Mouse (Mus musculus): Measurements from ENCODE around the gene Nrxn1. TPM values are rescaled to one million over a fixed set of nuclear protein-coding genes. Genes with fewer than 3 reads are reported as not detected.
"Not testable (repeated sequence)": the region's sequence is repeated elsewhere in the genome, so short reads cannot be mapped to it uniquely, and the experiment has no call there.

Nrxn1 gene
- polyA plus RNA-seq, 1 experiment from 2014 or later = 41.7 TPM

DNA sequence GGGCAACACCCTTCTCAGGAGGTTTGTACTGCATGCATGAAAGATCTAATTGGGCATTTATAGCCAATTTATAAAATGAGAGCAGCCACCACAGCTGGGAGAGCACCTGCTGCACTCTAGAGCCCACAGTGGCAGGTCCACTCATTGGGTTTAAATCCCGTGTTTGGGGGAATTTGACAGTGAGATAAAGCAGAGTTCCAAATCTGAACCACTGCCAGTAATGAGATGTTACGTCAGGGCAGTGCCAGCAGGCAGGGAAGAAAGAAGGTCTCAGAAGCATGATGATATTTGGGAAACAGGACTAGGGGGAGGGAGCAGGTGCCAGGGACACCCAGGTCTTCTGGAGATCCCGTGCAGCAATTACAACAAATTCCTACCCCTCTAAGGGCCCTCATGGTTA, 509.7 kb downstream of the Nrxn1 start:
- peaks cover 16% of the 10 kb centered on the region for H3K4me1 ChIP-seq
- H3K27me3 ChIP-seq = 0 out of 2 replicates have a peak, but pooled peaks cover 3% of the 10 kb centered on the region
- H3K27ac ChIP-seq = no peak overlapping the region
- no peak for ATAC-seq (ENCODE audit: low FRiP score)
- H3K4me2 ChIP-seq = no peak overlapping the region
- no peaks in the 10 kb centered on the region for H3K36me3 ChIP-seq (replicated peaks)
- H3K9ac ChIP-seq = no peak overlapping the region
- 54% methylated on average over 3 of the region's 3 CpGs for WGBS
- H3K9me3 ChIP-seq = no peaks in the 10 kb centered on the region
- no peak overlapping the region for H3K4me3 ChIP-seq (replicated peaks)

DNA sequence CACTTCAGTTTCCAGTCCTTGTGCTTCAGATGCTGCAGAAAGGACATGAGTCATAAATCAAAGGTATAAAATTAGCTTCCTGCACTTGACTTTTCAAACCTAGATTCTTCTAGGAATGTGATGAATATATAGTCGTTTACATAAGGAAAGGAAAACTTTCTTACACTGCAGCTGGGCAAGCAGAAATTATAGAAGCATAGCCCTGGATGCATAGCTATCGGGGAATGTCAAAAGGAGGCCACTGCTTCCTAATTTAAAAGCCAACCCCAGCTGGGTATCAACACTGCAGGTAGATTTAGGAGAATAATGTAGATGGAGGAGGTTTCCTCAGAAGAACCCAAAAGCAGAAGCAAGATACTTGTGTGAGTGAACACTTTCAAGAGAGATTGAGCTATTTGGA, 523.0 kb downstream of the Nrxn1 start:
- Histone ChIP-seq H3K27me3 (no peaks in the 10 kb centered on the region), H3K36me3 (replicated peaks) (no peaks in the 10 kb centered on the region), H3K4me2 (no peak overlapping the region), H3K4me1 (no peaks in the 10 kb centered on the region), H3K9ac (no peak overlapping the region), H3K4me3 (replicated peaks) (no peak overlapping the region), H3K27ac (no peak overlapping the region), H3K9me3 (no peaks in the 10 kb centered on the region)
- 69% methylated on average over 2 of the region's 2 CpGs for WGBS
- no peak for ATAC-seq (ENCODE audit: low FRiP score)

DNA sequence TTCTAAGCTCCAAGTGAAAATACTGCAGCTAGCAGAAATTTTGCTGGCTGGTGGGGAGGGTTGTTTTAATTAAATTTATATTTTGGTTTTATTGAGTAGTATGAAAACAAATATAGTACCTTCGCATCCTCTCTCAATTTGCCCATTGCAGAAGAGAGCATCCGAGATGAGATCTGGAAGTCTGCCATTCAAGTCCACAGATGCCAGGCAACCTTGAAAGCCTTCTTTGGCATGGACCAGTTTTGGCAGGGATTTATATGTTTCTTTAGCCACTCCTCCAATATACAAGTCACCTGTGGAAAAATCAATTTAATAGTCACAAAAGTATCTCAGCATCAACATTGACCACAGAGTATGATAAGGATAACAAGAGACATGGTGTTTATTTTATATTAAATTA, 527.7 kb downstream of the Nrxn1 start:
- Histone ChIP-seq H3K4me1 (no peaks in the 10 kb centered on the region), H3K9ac (no peak overlapping the region), H3K4me3 (replicated peaks) (no peak overlapping the region), H3K9me3 (no peaks in the 10 kb centered on the region), H3K4me2 (no peak overlapping the region), H3K27ac (no peak overlapping the region), H3K36me3 (replicated peaks) (no peaks in the 10 kb centered on the region), H3K27me3 (no peaks in the 10 kb centered on the region)
- no peak for ATAC-seq (ENCODE audit: low FRiP score)
- 85% methylated on average over 2 of the region's 2 CpGs for WGBS

DNA sequence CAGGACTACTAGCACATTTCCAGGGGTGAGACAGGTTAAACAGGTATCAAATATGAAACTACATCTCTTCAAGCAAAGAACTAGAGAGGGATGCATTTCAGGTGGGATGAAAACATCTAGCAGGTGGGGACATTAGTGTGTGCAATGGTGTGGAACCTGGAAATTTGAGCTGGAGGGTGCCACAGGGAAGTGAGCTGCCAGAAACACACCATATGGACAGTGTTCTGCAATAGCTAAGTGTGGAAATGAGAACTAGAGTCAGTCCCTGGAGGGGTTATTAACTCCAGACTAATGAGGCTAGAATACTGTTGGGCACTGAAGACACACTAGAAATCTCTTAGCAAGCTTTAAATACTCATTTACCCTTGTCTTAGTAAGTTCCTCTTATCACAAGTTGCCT, 536.5 kb downstream of the Nrxn1 start:
- H3K9me3 ChIP-seq = no peaks in the 10 kb centered on the region
- H3K4me3 ChIP-seq (replicated peaks) = no peak overlapping the region
- H3K27me3 ChIP-seq = no peaks in the 10 kb centered on the region
- ATAC-seq (ENCODE audit: low FRiP score) = 0 out of 2 replicates have a peak, but pooled peaks have one; percentile 23
- H3K4me2 ChIP-seq = no peak overlapping the region
- H3K4me1 ChIP-seq = no peaks in the 10 kb centered on the region
- no peak overlapping the region for H3K9ac ChIP-seq
- H3K27ac ChIP-seq = no peak overlapping the region
- H3K36me3 ChIP-seq (replicated peaks) = no peaks in the 10 kb centered on the region

DNA sequence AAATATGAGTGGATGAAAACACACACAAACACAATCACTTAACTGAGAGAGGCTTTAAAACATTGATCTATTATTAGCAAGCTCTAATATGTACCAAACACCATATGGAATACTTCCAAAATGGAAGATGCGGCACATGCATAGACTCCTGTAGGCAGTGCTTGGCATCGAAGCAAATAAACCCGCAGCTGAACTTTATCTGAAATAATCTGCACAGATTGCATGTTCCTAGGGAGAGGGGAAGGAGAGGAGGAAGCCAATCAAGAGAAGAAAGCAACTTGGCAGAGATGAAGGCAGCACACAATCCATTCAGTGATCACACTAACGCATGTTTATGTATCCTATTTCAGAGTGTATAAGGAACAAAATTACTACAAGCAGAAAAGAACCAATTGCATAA, 542.5 kb downstream of the Nrxn1 start:
- 85% methylated on average over 4 of the region's 4 CpGs for WGBS
- ATAC-seq (ENCODE audit: low FRiP score) = no peak
- H3K36me3 ChIP-seq (replicated peaks) = no peaks in the 10 kb centered on the region
- no peak overlapping the region for H3K4me3 ChIP-seq (replicated peaks)
- no peaks in the 10 kb centered on the region for H3K27me3 ChIP-seq
- no peak overlapping the region for H3K4me2 ChIP-seq
- H3K4me1 ChIP-seq = 0 out of 2 replicates have a peak, but pooled peaks cover 2% of the 10 kb centered on the region
- H3K9ac ChIP-seq = no peak overlapping the region
- no peak overlapping the region for H3K27ac ChIP-seq
- no peaks in the 10 kb centered on the region for H3K9me3 ChIP-seq

DNA sequence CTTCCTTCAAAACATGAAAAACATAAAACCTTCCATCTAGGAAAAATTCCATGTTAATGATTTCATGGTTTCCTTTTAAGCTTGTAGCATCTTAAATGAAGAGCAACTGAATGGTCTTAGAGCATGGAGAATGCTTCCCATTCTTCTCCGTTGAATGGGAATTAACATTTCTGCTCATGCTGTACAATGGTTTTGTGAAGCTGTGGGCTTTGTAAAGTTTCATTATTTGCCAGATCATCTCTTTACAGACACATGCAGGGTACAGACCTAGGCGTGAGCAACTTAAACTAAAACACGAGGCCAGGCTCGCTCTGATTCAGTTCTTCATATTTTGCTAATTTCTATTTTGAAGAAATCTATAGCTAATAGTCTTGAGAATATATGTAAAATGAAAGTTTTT, 546.1 kb downstream of the Nrxn1 start:
- H3K4me1 ChIP-seq = peaks cover 15% of the 10 kb centered on the region
- H3K36me3 ChIP-seq (replicated peaks) = no peaks in the 10 kb centered on the region
- no peaks in the 10 kb centered on the region for H3K27me3 ChIP-seq
- no peak overlapping the region for H3K9ac ChIP-seq
- no peak overlapping the region for H3K4me3 ChIP-seq (replicated peaks)
- H3K27ac ChIP-seq = no peak overlapping the region
- ATAC-seq (ENCODE audit: low FRiP score) = no peak
- no peak overlapping the region for H3K4me2 ChIP-seq
- H3K9me3 ChIP-seq = no peaks in the 10 kb centered on the region
- 31% methylated on average over 4 of the region's 4 CpGs for WGBS

DNA sequence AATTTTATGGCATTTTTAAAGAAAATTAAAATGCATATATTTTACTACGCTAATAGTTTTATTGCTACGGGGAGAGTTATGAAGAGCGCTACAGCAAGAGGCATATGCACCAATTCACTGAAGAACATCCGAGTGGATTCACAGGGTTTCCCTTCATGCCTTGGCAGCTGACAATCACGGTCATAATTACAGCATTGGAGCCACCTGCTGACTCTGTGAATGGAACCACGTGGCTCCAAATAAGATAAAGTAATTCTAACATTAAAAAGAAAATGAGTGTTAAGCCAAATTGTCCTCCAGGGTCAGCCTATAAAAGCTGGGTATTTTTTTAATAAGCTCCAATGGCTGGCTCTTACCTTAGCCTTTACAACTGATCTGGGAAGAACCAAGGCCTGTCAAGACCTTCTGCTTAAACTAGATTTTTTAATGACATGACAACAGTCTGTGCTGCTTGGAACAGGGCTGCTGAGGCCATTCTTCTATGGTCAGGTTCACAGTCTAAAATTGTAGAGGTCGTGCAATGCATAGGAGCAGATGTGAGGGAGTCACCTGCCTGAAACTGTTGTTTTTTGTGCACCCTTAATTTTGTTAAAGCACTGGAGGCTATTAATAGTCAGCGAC, 548.1 kb downstream of the Nrxn1 start:
- no peak overlapping the region for H3K4me2 ChIP-seq
- H3K27ac ChIP-seq = no peak overlapping the region
- H3K4me1 ChIP-seq = peaks cover 15% of the 10 kb centered on the region
- no peak overlapping the region for H3K9ac ChIP-seq
- 38% methylated on average over 8 of the region's 8 CpGs for WGBS
- no peaks in the 10 kb centered on the region for H3K27me3 ChIP-seq
- H3K36me3 ChIP-seq (replicated peaks) = no peaks in the 10 kb centered on the region
- no peak overlapping the region for H3K4me3 ChIP-seq (replicated peaks)
- no peaks in the 10 kb centered on the region for H3K9me3 ChIP-seq
- ATAC-seq (ENCODE audit: low FRiP score) = peak; percentile 78

DNA sequence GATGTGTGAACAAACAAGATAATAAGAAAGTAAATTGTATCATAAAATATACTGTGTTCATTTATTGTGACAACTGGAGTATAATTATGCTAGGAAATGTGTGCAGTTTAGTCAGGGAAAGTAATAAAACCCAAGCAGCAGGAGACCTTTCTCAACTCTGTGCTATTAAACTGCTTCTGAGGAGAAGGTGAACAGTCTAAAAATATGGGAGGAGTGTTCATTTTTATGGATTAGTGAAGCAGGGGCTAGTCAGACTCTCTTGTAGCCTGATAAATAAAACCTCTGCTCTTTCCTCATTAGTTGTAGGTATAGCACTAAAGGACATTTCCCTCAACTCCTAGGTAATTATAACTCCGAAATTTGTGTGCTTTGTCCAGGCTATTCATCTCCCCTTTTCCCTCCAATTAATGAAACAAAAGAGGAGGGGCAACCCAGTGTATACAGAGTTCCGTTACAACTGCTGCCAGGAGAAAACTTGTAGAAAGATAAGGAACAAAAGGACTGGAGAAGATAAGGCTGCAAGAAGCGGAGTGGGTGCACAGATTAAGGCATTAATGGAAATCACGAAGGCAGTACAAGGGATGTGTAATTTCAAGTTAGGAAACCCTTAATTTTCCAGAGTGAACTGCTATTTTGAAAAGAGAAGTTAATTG, 548.8 kb downstream of the Nrxn1 start:
- 12% methylated on average over 4 of the region's 4 CpGs for WGBS
- Histone ChIP-seq H3K9me3 (no peaks in the 10 kb centered on the region), H3K27me3 (no peaks in the 10 kb centered on the region), H3K9ac (no peak overlapping the region), H3K4me2 (no peak overlapping the region), H3K4me3 (replicated peaks) (no peak overlapping the region), H3K27ac (0 out of 2 replicates have a peak overlapping the region, but pooled peaks have one; percentile 59), H3K4me1 (peaks cover 15% of the 10 kb centered on the region), H3K36me3 (replicated peaks) (no peaks in the 10 kb centered on the region)
- ATAC-seq (ENCODE audit: low FRiP score) = peak; percentile 63; the same call in 1 of the 2 replicates

DNA sequence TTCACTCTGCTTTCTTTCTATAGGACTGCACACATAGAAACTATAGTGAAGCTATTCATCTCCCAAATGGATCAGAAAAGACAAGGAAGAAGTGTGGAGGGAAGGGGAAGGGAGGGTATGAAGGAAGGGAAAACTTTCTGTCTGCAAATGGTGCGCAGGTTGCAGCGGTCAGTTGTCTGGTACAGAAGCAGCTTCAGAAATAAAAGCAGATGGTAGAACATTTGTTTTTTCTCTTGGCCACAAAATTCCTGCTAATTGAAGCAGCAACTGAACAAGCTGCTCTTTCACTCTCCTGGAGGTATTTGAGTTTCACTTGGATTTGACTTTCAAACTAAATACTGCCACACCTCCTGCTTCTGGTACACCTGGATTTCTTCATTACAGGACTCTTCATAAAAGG, 561.4 kb downstream of the Nrxn1 start:
- 97% methylated on average over 2 of the region's 2 CpGs for WGBS

DNA sequence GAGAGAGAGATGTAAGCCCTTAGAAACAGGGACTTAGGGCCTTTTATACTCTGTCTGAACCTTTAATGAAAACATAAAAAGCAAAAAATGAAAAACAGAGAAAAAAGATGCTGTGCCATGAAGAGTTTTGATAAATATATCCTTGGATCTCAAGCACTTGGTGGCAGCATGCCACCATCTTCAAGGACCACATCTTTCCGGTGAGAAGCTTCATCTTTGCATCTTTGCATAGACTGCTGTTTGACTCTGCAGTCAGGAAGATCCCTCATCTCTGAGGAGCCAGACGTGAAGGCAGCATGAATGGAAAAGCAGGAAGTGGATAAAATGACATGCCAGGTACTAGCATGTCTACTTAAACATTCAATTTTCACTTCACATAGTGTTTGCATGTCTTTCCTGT, 586.8 kb downstream of the Nrxn1 start:
- H3K27me3 ChIP-seq = no peaks in the 10 kb centered on the region
- H3K9ac ChIP-seq = no peak overlapping the region
- no peaks in the 10 kb centered on the region for H3K36me3 ChIP-seq (replicated peaks)
- no peak overlapping the region for H3K4me2 ChIP-seq
- no peak overlapping the region for H3K27ac ChIP-seq
- WGBS = 69% methylated on average over 2 of the region's 2 CpGs
- no peak overlapping the region for H3K4me3 ChIP-seq (replicated peaks)
- H3K4me1 ChIP-seq = no peaks in the 10 kb centered on the region
- no peaks in the 10 kb centered on the region for H3K9me3 ChIP-seq
- no peak for ATAC-seq (ENCODE audit: low FRiP score)

More for the DNA sequence above, 561.4 kb downstream of the Nrxn1 start:
- H3K27ac ChIP-seq = no peak overlapping the region
- H3K4me3 ChIP-seq (replicated peaks) = no peak overlapping the region
- H3K9me3 ChIP-seq = no peaks in the 10 kb centered on the region
- no peak for ATAC-seq (ENCODE audit: low FRiP score)
- H3K27me3 ChIP-seq = no peaks in the 10 kb centered on the region
- no peak overlapping the region for H3K9ac ChIP-seq
- H3K4me1 ChIP-seq = no peaks in the 10 kb centered on the region
- H3K36me3 ChIP-seq (replicated peaks) = no peaks in the 10 kb centered on the region
- H3K4me2 ChIP-seq = no peak overlapping the region

DNA sequence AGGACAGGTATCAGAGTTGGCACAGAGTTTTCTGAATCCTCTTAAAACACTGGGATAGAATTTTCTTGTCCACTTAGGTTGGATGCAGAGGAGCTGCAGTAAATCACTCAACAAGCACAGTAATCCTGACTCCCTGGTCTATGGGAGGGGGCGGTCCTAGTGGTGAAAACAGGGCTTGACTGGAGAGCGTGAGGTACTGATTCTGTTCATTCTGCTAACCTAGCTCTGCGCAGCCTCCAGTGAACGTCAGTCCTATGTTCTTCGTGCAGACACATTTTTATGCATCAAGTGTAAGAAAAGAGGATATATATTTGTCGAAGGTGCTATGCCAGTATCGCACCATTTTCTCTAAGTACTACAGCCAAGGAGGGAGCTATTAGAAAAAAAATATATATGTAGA, 588.9 kb downstream of the Nrxn1 start:
- H3K4me2 ChIP-seq; ATAC-seq (ENCODE audit: low FRiP score); H3K27ac ChIP-seq: not testable (repeated sequence)

DNA sequence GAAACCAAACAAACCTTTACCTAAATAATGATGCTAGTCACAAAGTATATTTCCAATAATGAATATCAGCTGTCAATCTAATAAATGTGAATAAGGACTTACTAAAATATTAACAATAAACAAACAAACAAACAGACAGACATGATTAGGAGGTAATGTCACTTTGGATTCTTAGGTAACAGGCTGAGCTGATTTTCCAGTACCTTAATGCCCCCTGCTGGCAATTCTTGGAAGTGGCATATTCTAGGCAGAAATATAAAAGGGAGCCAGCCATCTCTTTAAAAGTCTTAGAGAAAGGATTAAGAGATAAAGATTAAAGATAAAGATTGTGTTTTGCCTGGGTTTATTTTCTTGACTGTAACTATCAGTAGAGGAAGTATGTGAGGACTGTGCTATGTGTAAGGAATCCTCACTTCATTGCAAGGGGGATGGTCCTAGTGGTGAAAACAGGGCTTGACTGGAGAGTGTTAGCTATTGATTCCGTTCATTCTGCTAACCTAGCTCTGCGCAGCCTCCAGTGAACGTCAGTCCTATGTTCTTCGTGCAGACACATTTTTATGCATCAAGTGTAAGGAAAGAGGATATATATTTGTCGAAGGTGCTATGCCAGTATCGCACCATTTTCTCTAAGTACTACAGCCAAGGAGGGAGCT, 591.7 kb downstream of the Nrxn1 start:
- Histone ChIP-seq H3K4me3 (replicated peaks) (no peak overlapping the region), H3K9me3 (no peaks in the 10 kb centered on the region), H3K36me3 (replicated peaks) (no peaks in the 10 kb centered on the region), H3K27me3 (no peaks in the 10 kb centered on the region), H3K27ac (no peak overlapping the region), H3K9ac (no peak overlapping the region), H3K4me1 (no peaks in the 10 kb centered on the region), H3K4me2 (no peak overlapping the region)
- ATAC-seq (ENCODE audit: low FRiP score) = peak; percentile 71; the same call in 1 of the 2 replicates
- 52% methylated on average over 6 of the region's 6 CpGs for WGBS

More for the DNA sequence above, 588.9 kb downstream of the Nrxn1 start:
- H3K4me3 ChIP-seq (replicated peaks); H3K4me1 ChIP-seq; H3K9ac ChIP-seq; H3K27me3 ChIP-seq; H3K36me3 ChIP-seq (replicated peaks); H3K9me3 ChIP-seq: not testable (repeated sequence)
- WGBS = 75% methylated on average over 7 of the region's 7 CpGs

Measured in forebrain, embryonic 12.5 days (tissue).